Mouse (Mus musculus): ENCODE measurements at regions not wholly inside any gene's neighbourhood (a gene's known extent, or its start where the extent isn't known, plus 50 kb on each side); places are given as distances from the start of the nearest gene placed in this dataset.

DNA sequence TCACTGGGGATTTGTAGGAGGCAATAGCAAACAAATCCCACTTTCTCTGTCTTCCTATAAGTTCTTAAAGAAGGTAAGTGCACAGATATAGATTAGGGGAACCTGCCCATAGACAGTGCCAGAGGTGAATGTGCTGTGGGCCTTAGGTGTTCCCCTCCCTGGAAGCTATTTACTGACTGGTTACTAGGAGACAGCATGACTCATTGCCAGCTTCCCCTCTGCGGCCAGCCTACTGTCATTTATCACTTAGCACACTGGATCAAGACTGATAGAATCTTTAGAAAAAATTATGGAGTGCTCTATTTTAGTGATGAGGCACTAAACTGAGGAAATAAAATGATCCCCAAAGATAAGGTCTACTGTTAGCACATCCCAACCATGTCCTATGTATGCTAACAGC is 187.3 kb upstream of the Nrp1 start:
- TF ChIP-seq CEBPB (IDR thresholded peaks at IDR 0.05; ENCODE audit: insufficient read depth, poor library complexity, severe bottlenecking): no peak
- TF ChIP-seq MYOD1 (IDR thresholded peaks at IDR 0.05; ENCODE audit: control insufficient read depth in 1 of 3, insufficient read length in 2 of 3, low read depth in 2 of 3): no peak
- TF ChIP-seq E2F4 (IDR thresholded peaks at IDR 0.05; ENCODE audit: insufficient read depth): no peak
- TF ChIP-seq POLR2A (IDR thresholded peaks at IDR 0.05; ENCODE audit: insufficient read length, low read depth): no peak
- TF ChIP-seq MYOG (IDR thresholded peaks at IDR 0.05; ENCODE audit: control insufficient read depth in 1 of 3, insufficient read depth in 1 of 3, insufficient read length in 2 of 3, low read depth in 2 of 3): no peak
- TF ChIP-seq POLR2AphosphoS2 (IDR thresholded peaks at IDR 0.05; ENCODE audit: insufficient read length, low read depth): no peak
- no peak for TF ChIP-seq USF1 (IDR thresholded peaks at IDR 0.05; ENCODE audit: low read depth)

Data from myocyte (in vitro differentiated cells).